Mouse (Mus musculus): ENCODE measurements around the gene Ulk2. TPM values are rescaled to one million over a fixed set of nuclear protein-coding genes. Genes with fewer than 3 reads are reported as not detected.

Gene Ulk2
- 10 to 100 TPM; 19.3 to 21.6 TPM for total RNA-seq (2023)

GRCm38 (mm10) chr11:61854988-61855411, at the start of gene Ulk2:
TSS of gene Ulk2 (minus strand) at chr11:61855073.

GRCm38 (mm10) chr11:61761584-61762407, 93.1 kb downstream of the Ulk2 start, which contains the start of gene Prpsap2:
TSS of gene Prpsap2 (minus strand) at chr11:61762088.

Other genes with a start within 250 kb of the Ulk2 start
- gene Grap, start 201.8 kb downstream of the Ulk2 start, total RNA-seq (2023), result 1 to 10 TPM; 4.9 to 8.8 TPM
- under 1 TPM; 0.15 to 0.33 TPM for gene Fam83g, start 171.0 kb downstream of the Ulk2 start, total RNA-seq (2023)
- not detected for gene Slc5a10, start 134.2 kb downstream of the Ulk2 start, total RNA-seq (2023)
- gene Prpsap2, start 93.0 kb downstream of the Ulk2 start, total RNA-seq (2023), result 10 to 100 TPM; 16.8 to 17.9 TPM
- gene Akap10, start 75.2 kb upstream of the Ulk2 start, total RNA-seq (2023), result 10 to 100 TPM; 36.6 to 47.2 TPM
- 10 to 100 TPM; 25.8 to 26.5 TPM for gene Specc1, start 101.7 kb upstream of the Ulk2 start, total RNA-seq (2023)

Data from neutrophil, adult 83 days (primary cell).